Mouse (Mus musculus): ENCODE data around the gene Slc5a4a.

DNA sequence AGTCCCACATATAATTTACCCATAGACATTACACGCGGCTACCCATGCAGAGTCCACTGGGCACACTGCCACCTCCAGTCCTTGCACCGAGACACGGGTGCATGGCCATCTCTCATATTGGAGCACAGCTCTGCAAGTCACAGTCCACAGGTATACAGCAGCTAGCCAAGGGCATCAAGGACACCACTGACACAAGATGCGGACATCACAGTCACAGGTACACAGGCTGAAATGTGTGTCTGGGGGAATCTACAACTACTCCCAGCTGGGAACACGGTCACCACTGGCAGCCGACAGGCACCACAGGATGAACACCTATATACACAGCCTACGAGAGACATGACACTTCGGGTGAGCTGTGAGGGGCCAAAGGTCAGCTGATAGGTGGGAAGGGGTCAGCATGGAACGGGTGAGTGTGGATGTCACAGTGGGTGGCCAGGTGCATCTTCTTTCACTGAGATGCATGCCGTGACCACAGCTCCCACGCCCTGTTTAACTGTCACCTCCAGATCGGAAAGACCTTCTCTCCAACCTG lies 60.1 kb downstream of the Slc5a4a start:
- no peak for TF ChIP-seq CTCF (conservative IDR thresholded peaks at IDR 0.05; ENCODE audit: low read length)
- no peak for TF ChIP-seq POU5F1 (IDR thresholded peaks at IDR 0.05; ENCODE audit: borderline replicate concordance, low read length)

Measured in E14TG2a.4 (cell line).